Mouse (Mus musculus) kidney, postnatal 14 days (tissue): ENCODE results near the gene Lrba.

Experiments used
- DNase-seq: peaks from one replicate; pipeline ENCODE4 v3.0.0; 2022; ENCODE audit warnings: mixed read lengths

Lrba gene

DNA sequence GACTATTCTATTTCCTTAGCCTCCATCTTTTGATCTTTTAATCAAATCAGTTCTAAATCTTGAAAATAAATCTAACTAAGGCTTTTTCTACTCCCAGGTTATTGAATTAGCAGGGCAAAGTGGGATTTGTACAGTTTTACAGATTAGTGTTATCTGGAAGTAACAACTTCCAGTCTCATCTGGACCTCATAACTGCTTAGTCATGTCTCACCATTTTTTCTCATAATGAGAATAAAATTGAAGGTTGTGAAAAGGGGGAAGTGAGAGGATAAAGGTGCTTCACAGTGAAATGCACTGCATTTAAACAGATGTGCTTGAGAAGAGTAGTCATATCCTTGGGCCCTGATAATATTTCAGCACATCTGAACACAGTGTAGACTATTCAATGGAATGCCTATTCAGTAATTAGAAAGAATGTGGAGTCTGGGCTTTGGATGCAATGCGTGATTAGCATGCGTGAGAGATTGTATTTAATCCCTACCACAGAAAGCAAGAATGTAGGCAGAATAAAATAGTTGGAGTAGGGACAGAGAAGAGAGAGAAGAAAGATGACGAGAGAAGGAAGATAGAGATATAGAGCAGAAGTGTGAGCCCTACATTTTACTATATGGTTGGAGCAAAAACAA is 298.5 kb downstream of the Lrba start:
- DNase-seq = no peak

DNA sequence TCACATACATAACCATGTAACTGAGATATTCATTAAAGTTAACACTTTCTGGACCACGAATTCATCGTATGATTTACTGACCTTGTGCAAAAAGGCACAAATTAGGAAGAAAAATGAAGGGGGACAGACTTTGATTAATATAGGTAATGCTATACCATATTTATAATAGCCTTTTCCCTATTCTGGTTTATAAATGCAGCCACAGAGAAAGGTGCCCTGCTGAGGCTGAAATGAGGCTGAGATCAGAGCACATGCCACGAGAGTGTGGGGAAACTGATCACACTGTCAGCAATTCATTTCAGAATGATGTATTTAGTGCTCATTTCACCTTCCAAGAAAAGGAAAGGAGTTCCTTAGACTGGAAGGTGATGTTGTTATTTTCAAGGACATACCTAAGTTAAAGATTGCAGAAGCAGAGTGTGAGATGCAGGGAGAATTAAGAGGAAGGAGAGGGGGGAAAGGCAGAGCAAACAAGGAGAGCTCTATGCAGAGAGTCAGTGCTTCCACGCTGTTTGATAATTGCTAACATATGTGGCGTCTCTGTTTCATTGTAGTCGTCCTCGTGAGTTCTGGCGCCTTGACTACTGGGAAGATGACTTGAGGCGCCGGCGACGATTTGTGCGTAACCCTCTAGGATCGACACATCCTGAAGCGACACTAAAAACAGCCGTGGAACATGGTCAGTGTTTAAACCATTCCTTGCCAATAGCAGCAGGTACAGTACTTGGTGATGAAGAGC is 307.2 kb downstream of the Lrba start:
- DNase-seq = no peak

DNA sequence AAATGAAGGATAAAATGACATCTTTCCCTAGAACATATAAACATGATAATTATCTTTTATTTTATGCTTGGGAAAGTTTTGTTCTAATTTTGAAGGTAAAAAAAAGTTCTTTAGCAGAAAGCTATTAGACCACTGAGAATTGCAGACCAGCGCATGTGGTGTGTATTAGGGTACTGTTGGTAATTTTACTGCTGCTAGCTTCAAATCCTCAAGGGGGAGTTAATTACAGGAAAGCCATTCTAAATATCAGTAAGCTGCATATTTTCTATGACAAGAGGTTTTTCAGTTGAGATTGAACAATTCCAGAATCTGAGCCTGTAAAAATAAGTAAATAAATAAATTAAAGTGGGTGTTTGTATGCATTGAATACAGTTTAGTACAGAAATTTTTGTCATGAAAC is 312.3 kb downstream of the Lrba start:
- DNase-seq = no peak

DNA sequence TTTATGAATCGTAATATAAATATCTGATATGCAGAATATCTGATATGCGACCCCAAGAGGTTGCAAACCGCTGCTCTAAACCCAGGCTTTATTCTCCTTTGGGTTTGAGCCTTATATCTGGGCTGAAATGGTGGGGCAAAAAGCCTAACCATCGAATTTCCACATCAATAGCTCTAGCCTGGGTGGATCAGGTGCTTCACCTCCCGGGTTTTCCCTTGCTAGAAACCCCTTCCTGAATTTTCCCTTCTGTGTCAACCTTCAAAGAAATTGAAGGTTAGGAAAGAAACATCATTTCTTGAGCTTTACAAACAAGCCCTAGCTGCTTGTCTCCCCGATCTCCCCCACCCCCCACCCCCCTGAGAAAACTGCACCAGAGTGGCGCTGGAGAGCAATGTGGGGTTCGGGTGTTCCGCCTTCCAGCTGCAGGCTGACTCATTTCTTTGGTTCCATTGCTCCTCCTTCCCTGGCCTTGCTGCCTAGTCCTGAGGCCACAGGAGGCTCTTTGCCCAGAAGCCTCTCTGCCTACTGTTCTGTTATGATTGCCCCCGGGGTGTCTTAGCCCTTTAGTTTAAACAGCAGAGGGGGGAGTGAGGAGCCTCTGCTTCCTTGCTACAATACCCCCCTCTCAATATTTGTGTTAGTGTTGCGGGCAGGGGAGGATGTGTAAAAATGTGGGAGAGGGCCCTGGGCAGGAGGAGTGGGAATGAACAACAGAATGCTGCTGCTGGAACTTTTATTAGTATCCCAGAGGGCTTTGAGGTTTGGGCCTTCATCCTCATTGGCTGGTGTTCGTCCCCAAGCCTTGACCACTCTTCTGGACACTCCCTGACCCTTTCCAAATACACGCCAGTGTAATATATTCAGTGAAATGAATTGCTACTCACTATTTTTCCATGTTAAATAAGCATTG is 314.4 kb downstream of the Lrba start:
- DNase-seq = no peak

GRCm38 (mm10) chr3:86539555-86540168 is 315.2 kb downstream of the Lrba start:
- DNase-seq = no peak

- no peak for DNase-seq
These were observed 316.7 kb downstream of the Lrba start for GRCm38 (mm10) chr3:86541074-86541614.

GRCm38 (mm10) chr3:86541863-86542397 is 317.4 kb downstream of the Lrba start:
- DNase-seq = no peak

- DNase-seq = no peak
These were observed 320.3 kb downstream of the Lrba start for GRCm38 (mm10) chr3:86544785-86545184.

DNA sequence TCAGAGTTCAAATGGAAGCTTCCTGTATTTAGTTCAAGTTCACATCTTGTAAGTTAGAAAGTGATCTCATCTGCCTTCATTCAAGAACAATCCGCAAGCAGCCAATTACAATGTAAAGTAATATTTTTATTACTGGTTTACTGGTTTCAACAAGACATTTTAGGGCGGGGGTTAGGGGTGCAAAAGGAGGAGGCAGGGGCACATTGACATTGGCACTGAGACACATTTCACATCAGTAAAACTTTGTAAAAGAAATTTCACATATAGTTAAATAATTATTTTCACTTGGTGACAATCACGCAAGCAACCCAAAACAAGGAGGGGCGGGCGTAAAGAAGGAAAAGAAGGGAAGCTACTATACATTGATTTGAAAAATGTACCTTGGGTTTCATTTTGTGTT is 321.5 kb downstream of the Lrba start:
- DNase-seq = no peak

DNA sequence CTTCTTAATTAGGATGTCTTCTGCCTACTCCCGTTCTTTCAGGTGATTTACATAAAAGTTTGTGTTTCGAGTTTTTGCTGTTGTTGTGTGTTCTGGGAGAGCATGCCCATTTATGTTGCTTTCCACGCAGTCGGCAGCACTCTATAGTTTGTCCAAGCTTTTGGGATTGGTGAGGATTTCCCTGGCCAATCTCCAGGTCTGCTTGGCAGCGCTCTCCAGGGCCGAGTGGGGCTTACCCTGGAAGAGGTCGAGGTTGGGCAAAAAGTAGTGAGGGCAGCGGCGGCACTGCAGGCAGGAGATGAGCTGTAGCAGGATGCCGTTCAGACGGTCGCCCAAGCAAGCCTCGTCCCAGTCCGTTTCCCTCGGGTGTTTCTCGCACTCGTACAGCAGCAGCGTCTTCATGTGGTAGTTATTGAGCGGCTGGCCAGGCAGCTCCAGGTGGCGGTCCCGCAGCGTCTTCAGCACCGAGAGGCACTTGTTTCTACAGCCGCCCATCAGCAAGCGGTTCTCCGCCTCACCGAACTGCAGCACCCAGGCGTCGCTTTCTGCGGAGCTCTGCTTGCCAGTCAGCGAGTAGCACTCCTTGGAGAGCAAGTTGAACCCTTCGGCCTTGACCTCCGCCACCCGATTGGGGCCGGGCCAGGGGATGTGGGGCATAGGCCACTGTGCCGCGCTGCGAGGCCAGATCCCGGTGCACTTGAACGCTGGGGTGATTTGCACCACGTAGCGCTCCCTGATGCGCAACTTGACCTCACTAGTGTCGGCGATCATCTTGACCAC is 322.2 kb downstream of the Lrba start:
- DNase-seq = peak; percentile 40

DNA sequence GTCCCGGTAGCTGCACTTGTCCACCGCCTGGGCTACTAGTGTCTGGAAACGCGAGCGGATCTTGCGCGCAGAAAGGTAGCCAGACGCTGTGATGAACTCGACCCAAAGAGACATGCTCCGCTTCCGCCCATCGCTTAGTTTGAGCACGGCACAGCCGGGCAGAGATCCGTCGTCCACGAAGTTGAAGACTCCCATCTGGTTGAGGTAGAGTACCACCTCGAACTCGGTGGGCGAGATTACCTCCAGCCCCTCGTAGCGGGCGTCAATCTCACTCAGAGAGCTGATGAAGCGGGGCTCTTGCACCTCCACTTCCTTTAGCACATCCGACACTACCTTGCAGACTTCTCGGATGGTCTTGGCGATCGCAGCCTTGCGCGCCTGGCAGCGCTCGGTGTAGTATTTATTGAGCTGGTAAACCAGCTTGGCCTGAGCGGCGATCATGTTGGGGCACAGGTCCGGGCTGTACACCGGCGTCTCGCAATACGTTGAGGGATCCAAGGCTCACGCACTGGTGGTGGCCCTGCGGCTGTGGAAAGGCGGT is 322.8 kb downstream of the Lrba start:
- DNase-seq = no peak

DNA sequence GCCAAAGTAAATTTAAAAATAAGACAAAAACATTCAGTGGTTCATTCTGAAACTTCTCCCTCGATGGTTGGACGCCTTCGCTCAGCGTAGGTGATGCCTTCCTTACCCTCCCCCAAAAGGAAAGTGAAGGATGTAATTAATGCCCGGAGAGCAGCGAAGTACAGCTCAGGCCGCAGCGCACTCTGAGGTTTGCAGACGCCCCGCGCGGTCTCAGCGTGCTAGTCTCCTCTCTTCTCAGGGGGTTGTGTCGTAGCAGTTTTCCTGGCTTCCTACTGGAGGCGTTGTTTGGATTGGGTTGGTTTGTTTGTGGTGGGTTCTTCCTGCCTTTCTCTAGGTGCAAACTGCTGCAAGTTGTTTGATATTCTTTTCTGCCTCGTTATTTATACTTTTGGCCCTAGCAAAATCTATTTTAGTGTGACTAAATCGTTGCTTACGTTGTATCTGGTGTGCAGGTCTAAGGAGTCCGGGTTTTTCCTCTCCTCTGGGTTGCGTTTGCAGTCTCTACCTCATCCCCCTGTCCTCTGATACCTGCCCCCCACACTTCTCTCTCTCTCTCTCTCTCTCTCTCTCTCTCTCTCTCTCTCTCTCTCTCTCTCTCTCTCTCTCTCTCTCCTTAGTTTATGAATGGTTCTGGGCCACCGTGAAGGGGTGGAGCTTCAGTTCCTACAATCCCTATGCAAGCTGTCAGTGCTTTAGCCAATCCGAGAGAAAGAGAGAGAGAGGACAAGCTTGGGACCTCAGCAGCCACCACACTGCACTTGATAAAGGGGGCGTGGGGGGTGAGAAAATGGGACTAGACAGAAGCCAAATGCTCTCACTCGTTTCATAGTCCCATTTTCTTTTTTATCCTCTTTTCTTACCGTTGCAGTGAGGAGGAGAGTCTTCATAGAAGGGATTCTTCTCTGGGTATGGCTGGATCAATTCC is 323.9 kb downstream of the Lrba start, which contains the start of gene Mab21l2:
Mab21l2 (minus strand) TSS at position 539 of the 925 bp plus-strand sequence.
- no peak for DNase-seq

- no peak for DNase-seq
These were observed 326.0 kb downstream of the Lrba start for GRCm38 (mm10) chr3:86550301-86551010.

DNA sequence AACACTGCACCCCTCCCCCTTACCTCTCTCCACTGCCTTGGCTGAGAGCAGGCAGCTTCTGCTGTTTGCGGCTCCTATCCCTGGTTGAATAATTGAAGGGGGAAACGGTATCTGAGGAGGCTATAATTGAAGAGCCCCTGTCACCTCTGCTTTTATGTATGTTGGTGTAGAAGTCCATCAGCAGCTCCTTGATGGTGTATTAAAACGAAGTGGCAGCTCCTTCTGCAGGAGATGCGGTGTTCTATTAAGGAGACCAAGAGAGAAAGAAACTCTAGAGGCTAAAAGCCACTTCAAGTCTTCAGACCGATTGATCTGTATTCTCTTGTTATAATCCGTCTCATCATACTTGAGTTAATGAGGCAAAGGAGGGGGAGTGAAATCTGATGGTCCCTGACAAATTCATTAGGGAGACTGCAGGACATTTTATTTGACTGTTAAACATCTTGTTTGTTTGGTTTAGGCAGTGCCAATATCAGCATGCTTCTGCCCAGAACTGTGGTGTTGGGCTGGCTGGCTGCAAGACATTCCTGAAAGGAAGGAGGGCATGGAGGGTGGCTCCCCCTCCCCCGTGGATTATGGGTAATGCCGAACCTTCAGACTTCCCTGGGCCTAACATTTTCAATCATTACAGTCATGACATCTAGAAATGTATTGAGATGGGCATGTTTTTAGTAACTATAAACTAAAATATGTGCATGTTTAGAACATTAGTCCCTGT is 326.7 kb downstream of the Lrba start:
- DNase-seq = no peak

GRCm38 (mm10) chr3:86552170-86552569 is 327.7 kb downstream of the Lrba start:
- no peak for DNase-seq

DNA sequence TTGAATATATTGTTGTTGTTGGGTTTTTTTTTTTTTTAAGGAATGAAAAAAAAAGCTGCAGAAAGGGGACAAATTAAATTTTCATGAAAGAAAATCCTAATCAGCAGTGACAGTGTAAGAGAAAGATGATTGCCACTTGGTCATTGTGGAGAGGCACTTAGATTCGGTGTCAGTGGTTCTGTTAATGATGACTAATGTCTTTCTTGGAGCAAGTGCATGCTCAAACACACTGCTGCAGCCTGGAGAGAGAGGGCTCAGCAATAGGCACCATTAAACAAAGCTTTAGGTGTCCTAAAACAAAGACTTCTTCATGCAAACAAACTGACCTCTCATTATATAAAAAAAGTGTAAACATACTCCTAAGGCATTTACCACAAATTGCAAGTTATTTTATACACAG is 334.5 kb downstream of the Lrba start:
- no peak for DNase-seq

GRCm38 (mm10) chr3:86559635-86560034 is 335.2 kb downstream of the Lrba start:
- DNase-seq = no peak

DNA sequence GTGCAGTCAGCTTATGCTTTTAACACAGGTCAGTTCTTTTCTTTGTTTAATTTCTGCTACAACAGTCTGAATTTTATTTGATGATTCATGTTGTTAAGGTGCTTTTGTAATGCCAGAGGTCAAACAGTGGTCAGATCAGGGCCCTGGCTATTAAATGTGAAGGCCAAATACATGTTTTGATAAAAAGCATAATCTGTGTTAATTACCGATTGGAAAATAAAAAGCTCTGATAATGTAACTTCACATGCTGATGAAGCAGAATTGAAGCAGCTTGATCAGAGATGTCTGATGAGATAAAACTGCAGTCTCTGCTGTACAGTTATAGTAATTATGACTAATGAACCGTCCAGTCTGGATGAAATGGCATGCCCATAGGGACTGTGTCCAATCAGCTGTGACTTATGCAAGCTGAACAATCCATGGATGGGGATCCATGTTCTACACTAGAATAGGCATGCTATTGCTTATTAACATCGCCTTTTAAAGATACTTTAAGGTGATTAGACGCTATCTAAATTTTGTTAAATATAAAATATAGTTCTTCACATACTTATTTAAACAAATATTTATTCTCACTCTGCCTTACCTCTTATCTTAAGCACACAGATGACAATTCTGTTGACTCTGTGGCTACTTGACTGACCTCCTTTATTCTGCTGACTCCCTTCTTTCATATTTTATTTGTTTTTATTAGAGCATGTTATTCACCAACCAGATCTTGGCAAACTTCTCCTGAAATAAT is 336.0 kb downstream of the Lrba start:
- no peak for DNase-seq
